Mouse (Mus musculus): ENCODE results near the gene Sh2d6. TPM values are rescaled to one million over a fixed set of nuclear protein-coding genes. Genes with fewer than 3 reads are reported as not detected.
"Not testable (repeated sequence)": the region's sequence is repeated elsewhere in the genome, so short reads cannot be mapped to it uniquely, and the experiment has no call there.

The Sh2d6 gene
- total RNA-seq, 4 experiments from 2014 or later = 0.59 to 1.7 (median 1.2) TPM

GRCm38 (mm10) chr6:72506104-72506503 is 15.4 kb downstream of the Sh2d6 start:
- no peak for DNase-seq (ENCODE audit: low spot score in 2 of 2)

DNA sequence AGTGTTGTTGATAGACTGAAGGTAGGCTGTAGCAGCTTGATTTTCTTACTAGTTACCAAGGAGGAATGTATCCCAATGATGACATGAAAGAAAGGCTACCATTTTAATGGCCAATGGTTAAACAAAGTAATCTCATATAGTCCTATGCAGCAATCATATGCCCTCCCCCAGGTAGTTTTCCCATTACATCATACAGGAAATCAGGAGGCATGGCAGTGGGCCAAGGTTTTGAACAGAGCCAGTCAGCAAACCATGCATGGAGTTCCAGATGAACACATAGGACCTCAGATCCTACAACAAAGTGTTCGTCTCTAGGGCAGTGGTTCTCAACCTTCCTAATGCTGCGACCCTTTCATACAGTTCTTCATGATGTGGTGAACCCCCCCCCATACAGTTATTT is 17.6 kb downstream of the Sh2d6 start:
- DNase-seq (ENCODE audit: low spot score in 2 of 2) = no peak

DNA sequence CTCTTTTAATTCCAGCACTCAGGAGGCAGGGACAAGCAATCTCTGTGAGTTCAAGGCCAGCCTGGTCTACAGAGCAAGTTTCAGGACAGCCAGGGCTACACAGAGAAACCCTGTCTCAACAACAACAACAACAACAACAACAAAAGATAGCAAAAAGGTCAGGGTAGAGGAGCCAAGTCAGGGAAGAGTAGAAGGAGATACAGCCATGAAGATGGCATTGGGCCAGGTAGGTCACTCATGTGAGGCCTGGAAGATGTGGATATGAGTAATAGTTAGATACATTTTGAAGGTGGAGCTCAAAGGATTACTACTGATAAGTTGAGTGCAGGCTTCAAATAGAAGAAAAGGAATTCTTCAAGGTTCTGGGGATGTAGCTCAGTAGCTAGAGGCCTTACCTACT is 18.2 kb downstream of the Sh2d6 start:
- DNase-seq (ENCODE audit: low spot score in 2 of 2) = no peak

GRCm38 (mm10) chr6:72498950-72499349 is 22.6 kb downstream of the Sh2d6 start:
- no peak for DNase-seq (ENCODE audit: low spot score in 2 of 2)

GRCm38 (mm10) chr6:72492892-72493291 is 28.6 kb downstream of the Sh2d6 start:
- DNase-seq (ENCODE audit: low spot score in 2 of 2) = no peak

DNA sequence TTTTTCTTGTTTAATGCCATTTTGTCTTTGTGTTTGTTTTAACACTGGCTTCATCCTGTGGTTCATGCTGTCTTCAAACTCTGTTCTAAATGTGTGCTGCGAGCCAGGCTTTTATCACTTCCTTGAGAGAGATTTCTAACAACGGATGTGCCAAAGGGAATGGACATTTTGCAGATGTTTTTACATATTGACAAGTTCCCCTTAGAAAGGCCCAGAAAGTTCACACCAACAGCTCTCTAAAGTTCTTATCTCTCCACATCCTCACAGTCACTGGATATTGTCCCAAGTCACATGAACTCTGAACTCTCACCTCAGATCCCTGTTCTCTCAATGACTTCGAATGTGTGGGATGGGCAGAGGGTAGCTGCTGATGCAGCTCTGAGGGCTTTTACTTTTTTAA is 30.4 kb downstream of the Sh2d6 start:
- no peak for DNase-seq (ENCODE audit: low spot score in 2 of 2)

DNA sequence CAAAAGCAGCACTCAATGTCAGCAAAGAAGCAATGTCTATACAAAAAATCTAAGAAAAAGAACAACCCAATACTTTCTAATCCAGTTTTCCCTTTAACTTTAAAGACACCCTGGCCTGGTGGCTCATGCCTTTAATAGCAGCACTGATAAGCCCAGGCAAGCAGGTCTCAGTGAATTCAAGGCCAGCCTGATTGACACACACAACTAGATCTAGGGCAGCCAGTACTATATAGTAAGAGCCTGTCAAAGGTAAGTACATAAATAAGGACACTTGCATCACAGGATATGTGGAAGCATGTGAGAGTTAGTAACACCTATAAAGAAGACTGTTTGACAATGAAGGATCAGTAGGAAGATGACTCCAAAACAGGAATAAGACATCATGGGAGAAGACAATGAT is 32.0 kb downstream of the Sh2d6 start:
- no peak for DNase-seq (ENCODE audit: low spot score in 2 of 2)

DNA sequence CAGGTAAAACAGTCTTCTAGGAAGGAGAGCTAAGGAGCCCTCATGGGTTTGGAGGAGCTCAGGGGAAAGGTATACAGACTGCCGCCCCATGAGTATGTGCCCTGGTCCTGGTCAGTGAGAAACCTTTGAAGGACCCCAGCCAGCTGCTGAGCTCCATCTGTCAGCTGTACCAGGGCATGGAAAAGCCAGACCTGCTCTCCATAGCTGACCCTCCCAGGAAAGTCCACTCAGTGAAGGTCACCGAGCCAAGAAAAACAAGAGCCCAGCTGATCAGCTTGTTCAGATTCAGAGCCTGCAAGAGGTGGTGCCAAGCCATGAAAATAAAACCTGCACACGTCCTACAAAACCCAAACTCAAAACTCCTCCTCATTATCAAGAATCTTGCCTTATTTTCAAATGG is 32.7 kb downstream of the Sh2d6 start:
- no peak for DNase-seq (ENCODE audit: low spot score in 2 of 2)

DNA sequence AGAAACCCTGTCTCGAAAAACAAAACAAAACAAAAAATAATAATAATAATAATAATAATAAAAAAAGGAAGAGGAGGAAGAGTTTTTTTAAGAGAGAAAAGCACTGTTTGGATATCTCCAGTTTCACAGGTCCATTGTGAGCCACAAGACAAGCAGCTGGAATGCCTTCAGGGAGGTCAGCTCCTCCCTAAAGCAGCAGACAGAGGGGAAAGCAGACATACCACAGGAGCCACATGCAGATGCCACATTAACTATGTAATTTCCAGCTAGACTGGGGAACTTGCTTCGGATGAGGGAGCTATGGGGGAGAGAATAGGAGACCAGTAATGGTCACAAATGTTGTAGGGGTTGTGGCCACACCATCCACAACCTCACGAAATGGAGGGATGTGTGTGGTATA is 34.2 kb downstream of the Sh2d6 start:
- no peak for DNase-seq (ENCODE audit: low spot score in 2 of 2)

GRCm38 (mm10) chr6:72486307-72486706 is 35.2 kb downstream of the Sh2d6 start:
- DNase-seq (ENCODE audit: low spot score in 2 of 2) = no peak

- DNase-seq (ENCODE audit: low spot score in 2 of 2) = no peak
Observed at GRCm38 (mm10) chr6:72484887-72485286, 36.6 kb downstream of the Sh2d6 start.

- no peak for DNase-seq (ENCODE audit: low spot score in 2 of 2)
Observed at GRCm38 (mm10) chr6:72482156-72482555, 39.4 kb downstream of the Sh2d6 start.

DNA sequence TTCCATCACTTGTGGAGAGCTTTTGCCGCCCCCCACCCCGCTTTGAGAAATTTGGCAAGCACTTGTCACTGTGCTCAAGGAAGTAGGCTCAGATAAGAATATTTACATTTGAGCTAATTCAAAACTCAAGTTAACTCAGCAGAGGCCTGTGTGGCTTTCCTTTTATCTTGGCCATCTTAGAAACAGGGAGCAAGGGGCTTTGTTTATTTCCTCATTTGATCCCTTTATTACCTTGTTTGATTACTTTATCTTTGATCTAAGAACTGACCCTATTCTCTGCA is 41.1 kb downstream of the Sh2d6 start:
- DNase-seq (ENCODE audit: low spot score in 2 of 2) = no peak

DNA sequence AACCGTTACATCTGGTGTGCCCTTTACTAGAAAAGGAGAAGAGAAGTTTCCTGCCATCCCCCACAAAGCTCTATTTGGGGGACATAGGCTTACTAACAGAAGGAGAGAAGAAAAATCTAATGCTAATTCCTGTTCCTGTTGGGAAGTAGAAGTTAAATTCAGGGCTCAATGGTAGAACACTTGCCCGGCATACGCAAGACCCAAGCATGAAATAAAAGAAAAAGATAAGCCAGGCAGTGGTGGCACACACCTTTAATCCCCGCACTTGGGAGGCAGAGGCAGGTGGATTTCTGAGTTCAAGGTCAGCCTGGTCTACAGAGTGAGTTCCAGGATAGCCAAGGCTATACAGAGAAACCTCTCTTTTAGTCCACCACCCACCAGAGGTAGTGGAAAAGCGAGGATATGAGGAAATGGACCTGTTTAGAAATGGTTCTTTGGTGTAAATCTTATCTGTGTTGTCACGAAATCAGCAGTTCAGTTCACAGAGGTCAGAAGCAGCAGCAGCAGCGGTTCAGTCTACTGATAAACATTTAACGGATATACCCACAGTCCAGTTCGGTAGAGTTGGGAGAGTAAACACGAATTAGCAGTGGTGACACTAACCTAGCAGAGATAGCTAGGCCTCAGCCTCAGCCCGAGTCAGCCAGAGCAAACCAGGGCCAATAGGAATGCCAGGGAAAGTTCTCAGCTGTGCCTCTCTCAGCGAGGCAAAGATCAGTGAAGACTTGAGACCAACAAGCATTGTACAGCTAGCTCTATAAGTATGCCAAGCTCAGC is 41.7 kb downstream of the Sh2d6 start:
- no peak for DNase-seq (ENCODE audit: low spot score in 2 of 2)

GRCm38 (mm10) chr6:72478691-72479090 is 42.8 kb downstream of the Sh2d6 start:
- DNase-seq (ENCODE audit: low spot score in 2 of 2) = not testable (repeated sequence)

DNA sequence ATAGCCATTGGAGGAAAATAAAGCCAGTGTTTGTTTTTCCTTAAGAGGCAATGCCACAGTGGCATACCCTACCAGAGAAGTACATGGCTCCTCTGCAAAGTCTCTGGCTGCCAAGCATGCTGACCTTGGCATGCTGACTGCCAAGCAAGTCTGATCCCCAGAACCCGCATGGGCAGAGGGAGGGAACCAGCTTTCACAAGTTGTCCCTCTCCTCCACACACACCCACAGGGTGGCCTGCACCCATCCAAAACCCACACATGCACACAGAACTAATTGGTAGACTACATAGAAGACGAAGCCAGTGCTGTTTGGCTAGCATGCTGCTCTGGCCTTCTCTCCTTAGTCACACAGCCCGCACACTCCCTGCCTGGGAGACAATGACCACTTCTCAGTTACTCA is 43.9 kb downstream of the Sh2d6 start:
- DNase-seq (ENCODE audit: low spot score in 2 of 2) = no peak

DNA sequence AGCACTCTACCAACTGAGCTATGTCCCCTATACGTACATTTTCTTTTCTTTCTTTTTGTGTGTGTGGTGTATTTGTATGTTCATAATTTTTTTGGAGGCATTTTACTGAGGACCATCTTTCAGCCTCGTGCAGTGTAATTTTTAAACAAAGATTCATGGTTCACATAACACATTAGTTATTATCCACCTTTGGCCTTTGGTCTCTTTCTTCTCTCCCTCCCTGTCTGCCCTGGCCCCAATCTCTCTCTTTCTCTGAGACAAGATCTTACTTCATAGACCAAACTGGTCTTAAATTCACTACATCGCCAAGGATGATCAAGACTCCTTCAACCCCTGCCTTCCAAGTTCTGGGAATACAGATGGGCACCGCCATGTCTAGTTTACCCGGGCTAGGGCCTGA is 44.7 kb downstream of the Sh2d6 start:
- DNase-seq (ENCODE audit: low spot score in 2 of 2) = no peak

DNA sequence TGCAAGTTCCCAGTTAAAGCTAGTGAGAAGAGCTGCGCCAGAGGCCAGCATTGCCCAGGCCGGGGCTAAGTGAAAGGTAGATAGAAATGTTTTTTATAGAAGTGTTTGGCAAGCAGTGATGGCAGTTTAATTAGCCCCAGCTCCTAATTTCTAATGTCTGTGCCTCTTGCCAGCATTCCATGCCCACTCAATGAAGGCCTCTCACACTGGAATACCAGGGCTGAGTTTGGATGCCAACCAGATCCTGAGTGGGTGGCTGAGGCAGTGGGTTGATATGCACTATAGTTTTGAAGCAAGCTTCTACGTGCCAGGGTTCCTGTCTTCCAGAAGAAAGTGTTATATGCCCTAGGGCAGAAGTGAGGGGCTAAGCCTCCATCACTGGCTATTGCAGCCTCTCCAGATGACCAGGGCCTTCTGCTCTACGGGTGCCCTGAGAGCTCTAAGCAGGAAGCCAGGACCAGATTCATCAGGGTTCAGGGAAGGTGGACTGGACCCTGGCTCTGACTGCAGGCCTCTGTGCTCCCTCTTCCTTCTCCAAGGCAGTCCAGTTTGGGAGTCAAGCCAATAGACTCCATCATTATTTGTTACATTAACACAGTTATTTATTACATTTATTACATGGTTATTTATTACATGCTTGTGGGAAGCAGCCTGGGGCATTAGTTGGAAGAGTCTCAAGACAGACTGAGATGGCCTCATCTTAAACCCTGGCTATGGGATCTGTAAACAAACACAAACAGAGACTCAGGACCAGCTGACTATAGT is 46.1 kb downstream of the Sh2d6 start:
- DNase-seq (ENCODE audit: low spot score in 2 of 2) = peak in 1 of 2 experiments; percentile 45

GRCm38 (mm10) chr6:72473264-72474041 is 48.1 kb downstream of the Sh2d6 start:
- peak in 1 of 2 experiments; percentile 22 for DNase-seq (ENCODE audit: low spot score in 2 of 2)

DNA sequence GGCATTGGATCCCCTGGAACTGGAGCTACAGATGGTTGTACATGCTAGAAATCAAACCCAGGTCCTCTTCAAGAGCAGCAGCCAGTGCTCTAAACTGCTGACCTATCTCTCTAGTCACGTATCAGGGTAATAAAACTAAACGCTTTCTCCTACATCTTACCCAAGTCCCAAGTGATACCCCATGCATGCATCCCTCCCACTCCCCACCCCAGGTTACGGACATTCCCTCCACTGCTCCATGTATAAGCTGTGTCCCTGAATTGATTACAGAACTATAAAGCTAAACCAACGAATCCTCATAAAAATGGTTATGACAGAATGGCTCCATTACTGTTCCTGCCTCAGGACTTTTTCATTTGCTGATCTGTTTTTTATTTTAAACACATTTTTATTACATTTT is 55.3 kb downstream of the Sh2d6 start:
- no peak for DNase-seq (ENCODE audit: low spot score in 2 of 2)

- no peak for DNase-seq (ENCODE audit: low spot score in 2 of 2)
Observed at GRCm38 (mm10) chr6:72465361-72466157, 55.9 kb downstream of the Sh2d6 start.

Measured in left cerebral cortex, adult 8-10 months (tissue).